Mouse (Mus musculus) urinary bladder, postnatal 14 days (tissue): ENCODE measurements at regions not wholly inside any gene's neighbourhood (a gene's known extent, or its start where the extent isn't known, plus 50 kb on each side); places are given as distances from the start of the nearest gene placed in this dataset.

ENCODE experiments used
- DNase-seq: peaks from one replicate; pipeline ENCODE4 v3.0.0; 2021; ENCODE audit warnings: low spot score

DNA sequence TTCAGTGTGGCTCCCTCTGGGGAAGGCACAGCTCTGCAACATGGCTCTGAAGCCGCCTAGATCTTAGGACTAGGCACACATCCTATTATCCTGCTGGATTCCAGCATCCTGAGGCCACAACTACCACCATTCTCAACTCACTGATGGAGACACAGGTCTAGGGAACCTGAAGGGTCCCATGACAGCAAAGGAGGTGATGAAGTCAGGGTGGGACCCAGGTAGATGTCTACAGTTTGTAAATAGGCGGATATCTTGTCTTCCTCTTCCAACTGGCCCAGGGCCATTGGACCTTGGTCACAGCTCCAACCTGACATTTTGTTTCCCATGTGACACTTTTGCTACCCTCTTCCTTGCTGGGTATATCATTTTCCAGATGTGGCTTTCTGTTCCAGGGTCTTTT is 106.4 kb downstream of the Vapb start:
- no peak for DNase-seq

DNA sequence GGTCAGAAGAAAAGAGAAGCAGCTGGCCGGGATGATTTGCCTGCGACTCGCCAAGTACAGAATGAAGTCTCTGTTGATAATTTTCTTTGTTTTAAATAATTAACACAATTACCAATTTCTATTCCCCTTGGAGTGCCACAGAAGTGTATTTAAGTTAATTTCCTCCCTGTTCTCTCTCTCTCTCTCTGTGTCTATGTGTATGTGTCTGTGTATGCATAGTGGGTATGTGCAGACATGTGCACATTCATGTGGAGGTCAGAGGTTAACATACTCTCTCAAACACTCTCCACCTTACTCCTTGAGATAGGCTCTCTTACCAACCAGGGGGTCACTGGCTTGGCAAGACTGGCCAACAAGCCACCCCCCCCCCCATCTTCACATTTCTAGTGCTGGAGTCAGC is 107.2 kb downstream of the Vapb start:
- DNase-seq = no peak

DNA sequence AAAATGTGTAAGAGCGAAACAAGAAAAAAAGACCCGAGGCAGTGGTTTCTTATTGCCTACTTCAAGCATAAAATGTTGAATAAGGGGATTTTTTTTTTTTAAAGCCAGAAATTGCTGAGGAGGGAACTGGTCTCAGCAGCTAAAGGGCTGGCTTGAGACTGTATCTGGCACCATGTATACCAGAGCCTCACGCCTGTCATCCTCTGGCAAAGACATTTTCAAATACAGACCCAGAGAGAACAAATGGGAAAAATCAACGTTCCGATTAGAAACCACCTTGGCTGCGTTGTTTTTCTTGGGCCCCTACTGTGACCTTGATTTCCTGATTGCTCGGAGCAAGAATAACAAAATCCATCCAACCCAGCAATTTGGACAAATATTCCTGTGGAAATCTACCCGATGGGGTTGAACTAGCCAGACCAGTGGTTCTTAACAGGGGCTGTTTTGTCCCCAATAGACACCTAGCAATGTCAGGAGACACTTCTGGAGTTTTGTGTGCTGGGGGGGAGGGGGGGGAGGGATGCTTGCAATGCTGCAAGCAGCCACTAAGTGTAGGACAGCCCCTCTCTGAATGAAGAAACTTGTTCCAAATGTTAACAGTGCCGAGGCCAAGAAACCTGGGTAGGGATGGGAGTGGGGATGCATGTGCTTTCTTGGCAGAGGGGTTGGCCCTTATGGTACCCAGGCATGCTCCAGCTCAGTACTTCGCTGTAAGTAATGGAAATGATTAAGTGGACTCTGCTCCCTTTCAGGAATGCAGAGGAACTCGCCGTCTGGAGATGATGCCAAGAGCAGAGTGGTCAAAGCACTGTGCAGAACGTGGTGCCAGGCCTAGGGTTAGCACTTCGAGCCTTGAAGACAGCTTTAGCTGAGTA is 108.1 kb downstream of the Vapb start:
- no peak for DNase-seq

DNA sequence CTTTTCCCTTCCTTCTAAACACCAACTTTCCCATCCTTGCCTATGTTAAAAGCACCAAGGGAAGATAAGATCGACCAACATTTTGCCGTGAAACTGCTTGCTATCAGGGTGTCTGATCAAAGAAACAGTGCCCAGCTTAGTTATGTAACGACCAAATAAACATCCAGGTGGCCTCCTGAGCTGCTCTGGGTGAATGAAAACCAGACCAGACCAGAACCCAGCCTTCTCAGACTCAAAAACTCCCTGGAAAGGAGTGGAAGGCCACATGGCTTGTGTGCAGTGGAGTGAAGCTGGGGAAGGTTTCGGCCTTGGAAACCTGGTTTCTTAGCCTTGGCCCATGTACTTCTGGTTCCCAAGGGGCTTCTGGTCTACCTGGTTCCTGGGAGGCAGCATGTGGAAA is 113.7 kb downstream of the Vapb start:
- DNase-seq = no peak

DNA sequence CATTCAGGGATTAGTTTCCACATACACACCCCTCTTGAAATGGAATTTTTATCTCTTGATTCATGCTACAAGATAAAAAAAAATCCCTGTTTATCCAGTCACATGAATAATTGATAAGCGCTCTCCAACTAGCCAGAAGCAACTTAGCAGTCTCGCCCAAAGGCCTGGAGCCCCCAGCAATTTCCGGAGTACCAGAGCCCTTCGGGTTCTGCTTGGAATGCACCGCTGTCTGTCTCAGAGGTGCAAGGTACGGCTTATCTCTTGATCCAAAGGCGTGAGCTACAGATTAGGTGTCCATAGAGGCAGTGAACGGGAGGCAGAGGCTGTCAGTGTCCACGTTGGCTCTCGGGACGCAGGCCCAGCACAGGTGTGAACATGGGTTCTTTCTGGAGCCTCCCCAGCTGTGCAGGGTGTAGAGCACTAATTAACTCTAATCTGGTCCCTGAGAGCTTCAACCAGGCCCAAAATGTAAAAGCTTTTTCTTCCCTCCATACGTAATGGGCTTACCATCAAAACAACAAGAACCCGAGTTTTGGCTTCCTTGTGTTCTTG is 116.9 kb downstream of the Vapb start:
- peak; percentile 14 for DNase-seq

DNA sequence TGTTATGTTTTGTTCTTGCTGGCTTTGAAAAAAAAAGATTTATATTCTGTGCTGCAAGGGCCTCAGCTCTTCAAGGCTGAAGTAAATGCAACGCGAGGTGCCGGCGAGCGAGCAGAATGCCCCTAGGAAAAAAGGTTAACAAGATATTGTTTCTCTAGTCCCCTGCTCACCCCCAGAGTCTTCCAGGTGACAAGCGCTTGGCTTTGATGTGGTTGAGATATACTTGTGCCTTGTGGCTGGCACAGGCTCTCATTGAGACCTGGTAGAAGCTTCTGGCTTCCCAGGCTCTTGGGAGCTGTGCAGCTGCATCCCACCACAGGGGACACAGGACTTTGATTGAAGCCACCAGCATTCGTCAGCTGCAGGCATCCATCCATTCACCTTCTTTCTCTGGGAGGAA is 117.5 kb downstream of the Vapb start:
- DNase-seq = no peak

DNA sequence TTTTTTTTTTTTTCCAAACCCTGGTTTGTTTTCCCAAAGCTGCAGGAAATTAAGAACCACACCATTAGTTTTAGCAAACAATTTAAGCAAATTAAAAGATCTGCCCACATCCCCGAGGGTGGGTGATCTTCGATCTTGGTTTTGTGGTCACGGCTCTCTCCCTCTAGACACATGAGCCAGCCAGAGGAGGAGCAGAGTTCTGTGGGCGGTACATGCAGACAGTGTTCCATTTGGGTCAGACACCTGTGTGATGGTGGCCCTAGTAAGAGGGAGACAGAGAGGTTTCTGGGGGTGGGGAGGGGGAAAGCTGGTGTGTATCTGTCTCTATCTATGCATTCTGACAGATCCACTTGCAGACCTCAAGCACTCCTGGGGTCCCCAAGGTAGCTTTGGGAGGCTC is 118.0 kb downstream of the Vapb start:
- DNase-seq = no peak

DNA sequence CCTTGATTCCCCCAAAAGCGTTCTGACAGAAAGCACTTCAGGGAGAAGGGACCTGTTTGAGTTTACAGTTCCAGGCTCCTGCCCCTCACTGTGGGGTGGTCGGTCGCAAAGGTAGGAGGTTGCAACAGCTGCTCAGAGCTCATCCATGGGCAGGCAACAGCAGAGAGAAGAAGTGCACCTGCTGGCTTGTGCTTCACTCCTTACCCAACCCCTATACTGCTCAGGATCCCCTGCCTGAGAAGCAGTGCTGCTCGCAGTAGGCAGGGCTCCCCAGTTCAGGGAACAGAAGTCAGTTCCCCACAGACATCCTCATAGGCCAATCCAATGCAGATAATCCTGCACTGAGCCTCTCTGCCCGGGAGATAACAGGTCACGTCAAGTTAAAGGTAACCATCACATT is 119.7 kb downstream of the Vapb start:
- DNase-seq = no peak

DNA sequence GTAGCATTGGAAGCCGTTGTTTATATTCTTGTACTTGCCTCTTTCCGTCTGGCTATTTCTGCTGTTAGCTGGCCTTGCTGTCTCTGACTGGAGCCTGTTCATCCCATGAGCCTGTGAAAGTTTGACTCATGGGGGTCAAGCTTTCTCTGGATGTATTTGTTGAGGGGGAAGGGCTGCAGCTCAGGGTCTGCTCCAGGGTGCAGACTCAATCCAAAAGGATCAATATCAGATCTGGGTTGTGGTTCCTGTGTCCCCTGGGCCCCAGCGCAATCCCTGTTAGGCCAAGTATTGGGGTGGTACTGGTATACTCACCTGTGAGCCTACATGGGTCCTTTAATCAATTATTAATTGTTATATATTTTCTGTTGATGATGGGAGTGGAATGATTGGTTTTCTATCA is 135.7 kb downstream of the Vapb start:
- no peak for DNase-seq
